Mouse (Mus musculus) liver, embryonic 16.5 days (tissue): Measurements from ENCODE around the gene Atp10b. TPM values are rescaled to one million over a fixed set of nuclear protein-coding genes. Genes with fewer than 3 reads are reported as not detected.

Experiments used
- ATAC-seq: fragments of 200-750 bp; cut with Nextera tagmentation; 2 replicates; pipeline ENCODE4 v1.8.0; 2017; ENCODE audit warnings: low read depth, mild to moderate bottlenecking, moderate number of reproducible peaks, moderate library complexity
- H3K27ac ChIP-seq: fragments of 300-500 bp; sonication (generic); 2 replicates; pipeline ENCODE4 v1.5.1; 2014; ENCODE audit warnings: mild to moderate bottlenecking, low read length
- H3K27me3 ChIP-seq: fragments of 300-500 bp; sonication (generic); 2 replicates; pipeline ENCODE4 v1.6.1; 2014; ENCODE audit warnings: low read depth, low read length, mixed read lengths; ENCODE audit not compliant: control insufficient read depth, insufficient read depth
- H3K36me3 ChIP-seq: fragments of 300-500 bp; sonication (generic); 2 replicates; pipeline ENCODE4 v1.6.1; 2014; ENCODE audit warnings: mild to moderate bottlenecking; ENCODE audit not compliant: control insufficient read depth, insufficient read depth
- H3K4me1 ChIP-seq: fragments of 300-500 bp; sonication (generic); 2 replicates; pipeline ENCODE4 v1.6.1; 2014; ENCODE audit warnings: low read depth, low read length, mixed read lengths; ENCODE audit not compliant: control insufficient read depth
- H3K4me2 ChIP-seq: fragments of 300-500 bp; sonication (generic); 2 replicates; pipeline ENCODE4 v1.6.1; 2014; ENCODE audit warnings: low read depth, low read length, mixed read lengths
- H3K4me3 ChIP-seq: fragments of 300-500 bp; sonication (generic); 2 replicates; pipeline ENCODE4 v1.5.1; 2014; ENCODE audit warnings: low read depth, mild to moderate bottlenecking, low read length
- H3K9ac ChIP-seq: fragments of 300-500 bp; sonication (generic); 2 replicates; pipeline ENCODE4 v1.6.1; 2014; ENCODE audit warnings: low read depth, low read length
- H3K9me3 ChIP-seq: fragments of 300-500 bp; sonication (generic); replicated peaks from 2 replicates; pipeline ENCODE4 v1.6.1; 2016; ENCODE audit warnings: low read length; ENCODE audit not compliant: control insufficient read depth
- WGBS: fragments of 180-500 bp; shearing (Covaris S2); extraction: QIAGEN DNeasy Blood & Tissue Kit; methylation state at CpG from one replicate; pipeline ENCODE4 v1.1.7; 2014; ENCODE audit not compliant: insufficient replicate concordance; 5-methylcytosine and 5-hydroxymethylcytosine counted together
- polyA plus RNA-seq: library from polyadenylated mRNA; unstranded; fragments of >200 nt; fragmentation: Nextera tagmentation; extraction: Ambion mirVana; gene quantifications from 2 replicates; pipeline ENCODE4 v1.2.1, GENCODE M21; 2015

The Atp10b gene
- polyA plus RNA-seq, 1 experiment from 2014 or later, result 0.02 TPM

GRCm38 (mm10) chr11:43183457-43183856 is 33.8 kb downstream of the Atp10b start:
- Histone ChIP-seq H3K4me3 (no peak overlapping the region), H3K4me1 (no peaks in the 10 kb centered on the region), H3K27ac (no peak overlapping the region), H3K27me3 (no peaks in the 10 kb centered on the region), H3K9me3 (no peaks in the 10 kb centered on the region), H3K4me2 (no peak overlapping the region), H3K36me3 (no peaks in the 10 kb centered on the region), H3K9ac (no peak overlapping the region)
- WGBS, result 49% methylated on average over 4 of the region's 4 CpGs
- ATAC-seq, result no peak

GRCm38 (mm10) chr11:43186291-43186690 is 36.6 kb downstream of the Atp10b start:
- WGBS, result 55% methylated on average over 6 of the region's 6 CpGs
- Histone ChIP-seq H3K9ac (no peak overlapping the region), H3K27me3 (no peaks in the 10 kb centered on the region), H3K4me2 (no peak overlapping the region), H3K36me3 (no peaks in the 10 kb centered on the region), H3K27ac (no peak overlapping the region), H3K9me3 (no peaks in the 10 kb centered on the region), H3K4me1 (no peaks in the 10 kb centered on the region), H3K4me3 (no peak overlapping the region)
- ATAC-seq, result no peak

GRCm38 (mm10) chr11:43189817-43190593 is 40.3 kb downstream of the Atp10b start:
- no peak for ATAC-seq
- 51% methylated on average over 3 of the region's 3 CpGs for WGBS
- Histone ChIP-seq H3K27ac (no peak overlapping the region), H3K4me3 (no peak overlapping the region), H3K4me1 (no peaks in the 10 kb centered on the region), H3K4me2 (no peak overlapping the region), H3K36me3 (no peaks in the 10 kb centered on the region), H3K9me3 (no peaks in the 10 kb centered on the region), H3K9ac (no peak overlapping the region), H3K27me3 (no peaks in the 10 kb centered on the region)

GRCm38 (mm10) chr11:43198811-43199210 is 49.1 kb downstream of the Atp10b start:
- no peak overlapping the region for H3K27ac ChIP-seq
- H3K9ac ChIP-seq, result no peak overlapping the region
- no peaks in the 10 kb centered on the region for H3K4me1 ChIP-seq
- no peaks in the 10 kb centered on the region for H3K9me3 ChIP-seq
- H3K4me3 ChIP-seq, result no peak overlapping the region
- WGBS, result 49% methylated on average over 2 of the region's 2 CpGs
- no peak overlapping the region for H3K4me2 ChIP-seq
- H3K27me3 ChIP-seq, result no peaks in the 10 kb centered on the region
- ATAC-seq, result no peak
- H3K36me3 ChIP-seq, result no peaks in the 10 kb centered on the region

GRCm38 (mm10) chr11:43199358-43199757 is 49.7 kb downstream of the Atp10b start:
- H3K4me3 ChIP-seq, result no peak overlapping the region
- ATAC-seq, result no peak
- no peaks in the 10 kb centered on the region for H3K36me3 ChIP-seq
- no peak overlapping the region for H3K27ac ChIP-seq
- no peak overlapping the region for H3K4me2 ChIP-seq
- H3K9me3 ChIP-seq, result no peaks in the 10 kb centered on the region
- no peaks in the 10 kb centered on the region for H3K4me1 ChIP-seq
- no peaks in the 10 kb centered on the region for H3K27me3 ChIP-seq
- no peak overlapping the region for H3K9ac ChIP-seq

- 77% methylated on average over 2 of the region's 2 CpGs for WGBS
- no peaks in the 10 kb centered on the region for H3K36me3 ChIP-seq
- H3K9ac ChIP-seq, result no peak overlapping the region
- ATAC-seq, result no peak
- no peaks in the 10 kb centered on the region for H3K9me3 ChIP-seq
- no peak overlapping the region for H3K4me2 ChIP-seq
- H3K4me3 ChIP-seq, result no peak overlapping the region
- no peaks in the 10 kb centered on the region for H3K27me3 ChIP-seq
- no peak overlapping the region for H3K27ac ChIP-seq
- no peaks in the 10 kb centered on the region for H3K4me1 ChIP-seq
These were observed 50.4 kb downstream of the Atp10b start for GRCm38 (mm10) chr11:43200089-43200488.

- Histone ChIP-seq H3K4me2 (no peak overlapping the region), H3K4me1 (no peaks in the 10 kb centered on the region), H3K36me3 (no peaks in the 10 kb centered on the region), H3K27ac (no peak overlapping the region), H3K4me3 (no peak overlapping the region), H3K27me3 (no peaks in the 10 kb centered on the region), H3K9ac (no peak overlapping the region), H3K9me3 (no peaks in the 10 kb centered on the region)
- WGBS, result 53% methylated on average over 3 of the region's 3 CpGs
- ATAC-seq, result no peak
These were observed 53.9 kb downstream of the Atp10b start for GRCm38 (mm10) chr11:43203580-43203979.

- ATAC-seq, result no peak
- WGBS, result 13% methylated on average over 1 of the region's 1 CpGs
- no peaks in the 10 kb centered on the region for H3K4me1 ChIP-seq
- H3K27ac ChIP-seq, result no peak overlapping the region
- H3K27me3 ChIP-seq, result no peaks in the 10 kb centered on the region
- H3K9ac ChIP-seq, result no peak overlapping the region
- H3K4me2 ChIP-seq, result no peak overlapping the region
- H3K36me3 ChIP-seq, result no peaks in the 10 kb centered on the region
- H3K4me3 ChIP-seq, result no peak overlapping the region
- no peaks in the 10 kb centered on the region for H3K9me3 ChIP-seq
These were observed 63.5 kb downstream of the Atp10b start for GRCm38 (mm10) chr11:43213134-43213533.

GRCm38 (mm10) chr11:43213740-43214139 is 64.1 kb downstream of the Atp10b start:
- Histone ChIP-seq H3K4me2 (no peak overlapping the region), H3K9me3 (no peaks in the 10 kb centered on the region), H3K4me3 (no peak overlapping the region), H3K27me3 (no peaks in the 10 kb centered on the region), H3K36me3 (no peaks in the 10 kb centered on the region), H3K9ac (no peak overlapping the region), H3K4me1 (no peaks in the 10 kb centered on the region), H3K27ac (no peak overlapping the region)
- WGBS, result 50% methylated on average over 1 of the region's 1 CpGs
- no peak for ATAC-seq
